Mouse (Mus musculus) spleen, postnatal 4 days (tissue): ENCODE data around the gene Gpr55.
"Not testable (repeated sequence)": the region's sequence is repeated elsewhere in the genome, so short reads cannot be mapped to it uniquely, and the experiment has no call there.

Experiments
- DNase-seq, 2 experiments: peaks; one replicate each; pipeline ENCODE4 v3.0.0; 2022; ENCODE audit warnings: low spot score in 2 of 2

Gene Gpr55

GRCm38 (mm10) chr1:85960873-85961272 lies at the start of gene Gpr55:
Gene Gpr55 (minus strand): TSS chr1:85961007.
- DNase-seq, result no peak

- peak; percentile 69 to 91 for DNase-seq
These were observed 47.0 kb upstream of the Gpr55 start for GRCm38 (mm10) chr1:86007778-86008177.

GRCm38 (mm10) chr1:86006040-86006439 lies 45.2 kb upstream of the Gpr55 start:
- DNase-seq, result no peak

DNA sequence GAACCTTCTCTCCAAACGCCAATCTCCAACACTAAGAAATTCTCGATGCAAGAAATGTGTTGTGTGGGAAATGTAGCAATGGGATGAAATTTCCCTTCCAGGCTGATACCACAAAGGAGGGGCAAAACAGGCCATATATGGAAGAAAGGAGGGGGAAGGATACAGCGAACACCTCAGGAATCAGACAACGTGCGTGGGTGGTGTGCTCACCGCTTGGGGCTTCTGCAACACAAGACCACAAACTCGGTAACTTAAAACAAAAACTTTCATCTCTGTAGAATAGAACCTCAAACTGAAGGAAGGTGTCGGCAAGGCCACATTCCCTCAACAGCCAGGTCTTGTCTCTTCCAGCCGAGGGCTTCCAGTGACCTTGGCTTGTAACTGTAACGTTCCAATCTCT lies 44.7 kb upstream of the Gpr55 start:
- no peak for DNase-seq

- no peak for DNase-seq
These were observed 39.2 kb upstream of the Gpr55 start for GRCm38 (mm10) chr1:85999853-86000570.

GRCm38 (mm10) chr1:85998012-85998411 lies 37.2 kb upstream of the Gpr55 start:
- DNase-seq, result no peak

- no peak for DNase-seq
These were observed 36.4 kb upstream of the Gpr55 start for GRCm38 (mm10) chr1:85997221-85997620.

DNA sequence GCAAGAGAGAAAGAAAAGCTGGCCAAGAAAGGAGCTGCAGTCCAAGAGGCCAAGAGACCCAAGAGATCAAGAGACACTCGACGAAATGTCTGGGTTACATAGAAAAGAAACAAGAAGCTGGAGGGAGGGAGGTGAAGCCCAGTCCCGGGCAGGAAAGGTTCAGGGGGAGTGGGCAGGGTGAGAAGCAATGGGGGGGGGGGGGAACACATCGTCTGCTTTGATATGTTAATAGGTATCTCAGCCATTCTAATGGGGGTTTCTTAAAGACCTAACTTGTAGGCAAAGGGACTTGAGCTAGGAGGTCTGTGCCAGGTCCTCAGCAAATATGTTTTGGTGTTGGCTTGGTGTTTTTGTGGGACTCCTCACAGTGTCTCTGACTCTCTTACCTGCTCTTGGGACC lies 32.7 kb upstream of the Gpr55 start:
- DNase-seq, result no peak

GRCm38 (mm10) chr1:85992175-85992574 lies 31.4 kb upstream of the Gpr55 start:
- DNase-seq, result no peak

DNA sequence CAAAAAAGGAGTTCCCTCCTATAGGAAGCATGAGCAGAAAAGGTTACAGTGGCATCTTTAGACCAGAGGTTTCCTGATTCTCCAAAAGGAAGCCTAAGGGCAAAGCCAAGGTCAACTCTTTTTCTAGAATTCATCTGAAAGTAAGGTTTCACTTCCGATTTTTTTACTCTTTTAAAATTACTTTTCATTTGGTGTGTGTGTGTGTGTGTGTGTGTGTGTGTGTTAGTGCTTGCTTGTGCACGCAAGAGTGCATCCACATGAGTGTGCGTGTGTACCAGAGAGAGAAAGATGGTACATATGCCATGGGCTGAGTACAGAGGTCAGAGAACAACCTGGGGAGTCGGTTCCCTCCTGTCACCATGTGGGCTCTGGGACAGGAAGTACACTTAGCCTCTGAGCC lies 28.1 kb upstream of the Gpr55 start:
- not testable (repeated sequence) for DNase-seq

DNA sequence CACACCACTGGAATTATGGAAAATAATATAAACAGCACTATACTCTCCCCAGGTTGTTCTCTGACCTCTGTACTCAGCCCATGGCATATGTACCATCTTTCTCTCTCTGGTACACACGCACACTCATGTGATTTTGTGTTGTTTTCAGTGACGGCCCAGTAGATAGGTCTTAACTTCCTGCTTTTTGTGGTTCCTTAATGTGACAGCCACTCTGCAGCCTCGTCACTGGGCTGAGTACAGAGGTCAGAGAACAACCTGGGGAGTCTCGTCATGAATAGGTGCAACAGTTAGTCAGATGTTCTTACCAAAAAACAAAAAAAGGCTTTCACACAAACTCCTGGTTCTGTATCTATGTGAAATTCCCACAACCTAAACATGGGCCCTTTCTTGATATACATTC lies 27.5 kb upstream of the Gpr55 start:
- no peak for DNase-seq

DNA sequence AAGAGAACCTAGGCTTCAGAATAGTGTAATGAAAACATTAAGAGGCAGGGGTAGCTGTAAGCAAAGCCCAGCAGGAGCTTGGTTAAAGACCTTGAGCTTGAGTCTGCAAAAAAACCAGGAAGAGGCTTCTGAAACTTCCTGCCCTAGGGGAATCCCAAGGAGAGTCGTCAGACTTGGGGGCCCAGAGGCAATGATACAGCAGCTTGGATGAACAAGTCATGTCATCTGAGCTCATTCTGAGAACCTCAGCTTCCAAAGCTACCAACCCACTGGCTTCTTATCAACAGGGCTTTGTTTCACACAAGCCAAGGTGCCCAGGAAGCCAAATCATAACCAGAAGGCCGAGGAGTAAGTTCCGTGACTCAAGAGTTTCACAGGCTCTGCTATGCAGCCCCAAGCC lies 25.0 kb upstream of the Gpr55 start:
- no peak for DNase-seq

DNA sequence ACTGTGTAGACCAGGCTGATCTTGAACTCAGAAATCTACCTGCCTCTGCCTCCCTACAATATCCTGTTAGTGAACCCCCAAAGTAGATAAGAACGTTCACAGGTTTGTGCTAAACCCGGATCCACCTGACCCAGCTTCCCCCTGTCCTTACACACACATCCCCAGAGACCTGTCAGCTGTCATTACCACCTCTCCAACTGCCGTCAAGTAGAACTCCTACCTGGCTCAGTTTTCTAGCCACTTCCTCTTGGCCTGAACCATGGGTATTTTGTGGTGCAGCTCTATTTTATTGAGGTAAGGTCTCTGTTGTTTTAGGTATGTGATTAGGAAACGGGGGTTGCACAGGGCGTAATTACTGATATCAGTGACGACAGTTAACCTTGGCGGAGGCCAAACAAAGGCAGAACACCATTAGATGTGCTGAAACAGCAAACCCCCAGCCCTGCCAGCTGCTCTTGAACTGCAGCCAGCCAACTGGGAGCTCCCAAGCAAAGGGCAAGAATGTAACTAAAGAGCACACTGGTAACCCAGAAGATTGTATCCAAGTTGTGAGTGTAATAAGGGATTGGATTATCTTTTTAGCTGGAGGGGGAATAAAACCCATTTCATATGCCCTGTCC lies 21.0 kb upstream of the Gpr55 start:
- DNase-seq, result no peak

DNA sequence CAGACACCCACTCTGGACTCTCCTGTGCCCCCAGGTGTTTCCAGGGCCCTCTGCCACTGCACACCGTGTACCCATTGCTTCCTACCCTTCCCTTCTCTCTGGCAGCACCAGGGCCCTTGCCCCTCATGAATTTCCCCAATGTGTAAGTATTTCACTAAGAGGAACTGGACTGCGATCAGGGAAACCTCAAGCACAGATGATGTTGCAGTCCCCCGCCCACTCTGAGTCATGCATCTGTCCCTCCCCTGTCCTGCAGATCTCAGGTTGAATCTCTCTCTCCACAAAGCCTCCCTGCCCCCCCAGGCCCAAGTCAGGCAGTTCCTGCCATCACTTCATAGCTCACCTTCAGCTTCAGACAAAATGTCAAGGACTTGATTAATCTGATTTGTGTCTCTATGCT lies 16.9 kb upstream of the Gpr55 start:
- no peak for DNase-seq

GRCm38 (mm10) chr1:85973468-85973877 lies 12.7 kb upstream of the Gpr55 start:
- no peak for DNase-seq

GRCm38 (mm10) chr1:85972341-85972740 lies 11.5 kb upstream of the Gpr55 start:
- DNase-seq, result no peak

DNA sequence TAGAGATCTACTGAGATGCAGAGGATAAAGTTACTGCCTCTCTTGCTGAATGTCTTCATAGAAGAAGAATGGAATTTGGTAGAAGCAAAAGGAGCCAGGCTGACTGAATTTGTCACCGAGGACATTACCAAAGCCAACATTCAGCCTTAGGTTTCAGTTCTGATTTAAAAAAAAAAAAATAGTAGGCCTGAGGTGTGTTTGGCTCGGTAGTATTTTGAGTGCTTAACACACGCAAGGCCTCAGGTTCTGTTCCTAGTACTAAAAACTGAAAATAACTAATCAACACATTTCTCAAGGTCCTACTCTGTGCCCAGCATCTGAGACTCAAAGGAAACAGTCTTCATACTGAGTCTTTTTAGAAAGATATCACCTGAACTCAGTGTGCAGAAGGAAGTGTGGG lies 10.3 kb upstream of the Gpr55 start:
- no peak for DNase-seq

DNA sequence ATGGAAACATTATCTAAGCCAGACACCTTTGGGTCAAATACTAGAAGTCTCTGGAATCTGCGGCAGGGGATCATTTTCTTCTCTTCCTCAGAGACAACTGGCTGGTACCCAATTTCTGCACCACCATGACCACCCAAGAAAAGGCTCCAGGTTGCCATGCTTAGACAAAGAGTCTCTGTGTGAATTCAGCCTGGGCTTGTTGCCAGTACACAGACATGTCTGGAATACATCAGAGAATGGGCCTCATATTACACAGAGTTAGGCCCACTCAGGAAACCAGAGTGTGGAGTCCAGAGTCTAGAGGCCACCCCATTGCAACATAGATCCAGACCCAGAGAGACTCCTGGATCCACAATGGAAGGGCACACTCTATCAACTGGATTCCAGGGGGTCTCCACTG lies 8.7 kb upstream of the Gpr55 start:
- DNase-seq, result no peak

DNA sequence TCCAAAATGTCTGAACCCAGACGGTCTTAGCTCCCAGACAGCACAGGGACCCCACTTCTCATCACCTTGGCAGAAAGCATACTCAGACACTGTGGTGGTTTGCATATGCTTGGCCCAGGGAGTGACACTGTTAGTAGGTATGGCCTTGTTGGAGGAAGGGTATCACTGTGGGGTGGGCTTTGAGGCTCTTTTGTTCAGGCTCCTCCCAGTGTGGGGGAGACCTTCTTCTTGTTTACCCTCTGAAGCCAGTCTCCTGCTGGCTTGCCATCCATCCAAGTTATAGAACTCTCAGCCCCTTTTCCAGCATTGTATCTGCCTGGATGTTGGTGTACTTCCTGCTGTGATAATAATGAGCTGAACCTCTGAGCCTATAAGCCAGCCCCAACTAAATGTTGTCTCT lies 8.3 kb upstream of the Gpr55 start:
- DNase-seq, result no peak

GRCm38 (mm10) chr1:85965856-85966255 lies 5.0 kb upstream of the Gpr55 start:
- DNase-seq, result no peak

DNA sequence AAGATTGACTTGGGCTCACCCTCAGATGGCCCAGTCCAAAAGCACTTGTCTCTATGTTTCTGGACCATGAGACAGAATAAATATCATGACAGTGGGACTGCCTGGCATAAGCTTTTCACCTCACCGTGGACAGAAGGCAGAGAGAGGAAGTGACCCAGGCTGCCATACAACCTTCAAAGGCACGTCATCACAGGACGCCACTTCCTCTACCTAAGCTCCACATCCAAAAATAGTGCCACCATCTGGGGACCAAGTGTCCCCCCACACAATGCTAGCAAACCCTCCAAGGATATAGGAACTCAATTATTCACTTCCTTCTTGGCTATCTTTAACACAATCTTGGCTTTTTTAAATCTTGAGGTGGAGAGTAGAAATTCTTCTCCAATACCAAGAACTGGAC lies 1.3 kb upstream of the Gpr55 start:
- no peak for DNase-seq

- no peak for DNase-seq
These were observed 924 bp downstream of the Gpr55 start for GRCm38 (mm10) chr1:85959889-85960276.

DNA sequence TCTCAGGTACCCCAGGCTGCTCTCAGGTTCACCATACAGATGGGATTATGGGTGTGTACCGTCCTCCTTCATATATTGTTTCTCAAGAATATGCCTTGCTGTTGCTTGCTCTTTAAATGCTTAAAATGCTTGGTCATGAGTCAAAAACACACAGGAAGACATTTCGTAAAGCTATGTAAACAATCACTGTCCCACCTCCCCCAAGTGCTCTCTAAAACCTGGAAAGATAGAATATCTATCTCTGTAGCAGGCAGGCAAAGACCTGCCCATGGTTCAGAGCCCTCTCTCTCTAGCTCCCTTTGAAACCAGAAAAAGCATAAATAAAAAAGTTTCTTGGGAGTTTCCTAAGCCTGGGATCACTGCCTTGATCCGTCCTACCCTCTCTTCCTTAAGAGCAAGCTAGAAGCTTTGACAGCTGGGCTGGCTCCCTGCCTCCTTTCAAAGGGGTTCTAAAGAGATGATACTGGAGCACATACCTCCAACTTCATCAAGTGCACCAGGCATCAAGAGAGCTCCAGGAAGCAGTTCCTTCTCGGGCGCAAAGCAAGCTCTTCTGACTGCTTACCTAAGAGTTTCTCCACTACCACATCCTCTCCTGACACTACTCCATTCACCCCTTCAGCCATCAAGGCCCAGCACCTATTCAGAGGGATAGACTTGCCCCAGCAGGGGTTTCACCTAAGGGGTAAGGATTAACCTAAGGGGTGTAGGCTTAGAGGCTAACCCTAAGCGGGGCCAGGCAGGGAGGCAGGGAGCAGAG lies 1.5 kb downstream of the Gpr55 start:
- DNase-seq, result no peak
